Mouse (Mus musculus): ENCODE data around the gene Mtx1.
"Not testable (repeated sequence)": the region's sequence is repeated elsewhere in the genome, so short reads cannot be mapped to it uniquely, and the experiment has no call there.

The Mtx1 gene

DNA sequence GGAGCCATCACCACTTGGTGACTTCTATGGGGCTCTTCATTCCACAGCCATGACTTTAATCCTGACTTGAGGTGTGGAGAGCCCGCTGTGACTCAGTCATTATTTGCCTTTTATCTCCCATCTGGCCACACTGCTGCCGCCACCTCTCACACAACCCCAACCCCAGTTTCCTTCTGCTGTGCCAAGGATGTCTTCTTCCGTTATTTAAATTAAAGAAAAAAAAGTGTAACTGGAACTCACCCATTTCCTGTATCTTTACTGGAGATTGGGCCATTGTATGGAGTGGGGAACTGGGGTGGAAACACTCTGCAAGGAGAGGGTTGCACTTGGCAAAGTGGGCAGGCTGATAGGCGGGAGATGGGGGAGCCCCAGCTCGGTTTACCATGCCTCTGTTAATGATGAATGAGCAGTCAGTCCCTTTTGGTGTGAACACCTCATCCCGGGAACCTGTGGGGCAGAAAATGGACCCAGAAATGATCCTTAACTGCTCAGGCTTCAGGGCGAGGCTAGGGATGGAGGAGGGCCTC is 44.3 kb downstream of the Mtx1 start:
- DNase-seq, result no peak

DNA sequence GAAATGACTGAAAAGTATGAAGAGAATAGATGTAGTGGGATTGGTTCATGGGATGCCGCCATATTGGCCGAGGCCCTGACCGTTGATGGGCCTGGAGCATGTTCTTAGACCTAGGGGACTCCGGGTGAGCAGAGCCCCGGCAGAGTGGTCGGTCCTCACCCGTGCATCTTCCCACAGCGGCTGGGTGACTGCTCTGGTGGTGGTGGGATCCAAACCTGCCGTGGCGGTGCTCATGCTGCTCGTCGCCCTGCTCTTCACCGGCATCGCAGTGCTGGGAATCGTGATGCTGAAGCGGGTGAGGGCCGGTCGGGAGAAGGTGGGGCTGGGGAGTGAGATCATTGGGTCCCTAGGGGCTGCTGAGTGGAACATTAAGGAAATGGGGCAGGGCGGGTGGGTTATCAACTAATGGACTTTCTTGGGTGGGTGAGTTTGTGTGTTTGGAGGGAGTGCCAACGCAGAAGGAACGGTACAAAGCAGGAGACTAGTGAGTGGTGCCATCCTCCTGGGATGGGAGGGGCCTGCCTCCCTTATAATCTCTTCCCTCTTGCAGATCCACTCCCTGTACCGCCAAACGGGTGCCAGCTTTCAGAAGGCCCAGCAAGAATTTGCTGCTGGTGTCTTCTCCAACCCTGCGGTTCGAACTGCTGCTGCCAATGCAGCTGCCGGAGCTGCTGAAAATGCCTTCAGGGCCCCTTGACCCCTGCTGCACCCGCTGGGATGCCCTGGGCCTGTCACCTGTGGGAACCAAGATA is 45.0 kb downstream of the Mtx1 start:
- no peak for DNase-seq

GRCm38 (mm10) chr3:89179056-89179455 is 47.8 kb downstream of the Mtx1 start:
- no peak for DNase-seq

- no peak for DNase-seq
Measured at GRCm38 (mm10) chr3:89178107-89178385, 48.8 kb downstream of the Mtx1 start.

GRCm38 (mm10) chr3:89177242-89178106 is 49.4 kb downstream of the Mtx1 start, which contains the start of gene Scamp3:
Gene Scamp3, plus strand, starts transcription at chr3:89177473.
- peak; percentile 89 to 96 for DNase-seq

DNA sequence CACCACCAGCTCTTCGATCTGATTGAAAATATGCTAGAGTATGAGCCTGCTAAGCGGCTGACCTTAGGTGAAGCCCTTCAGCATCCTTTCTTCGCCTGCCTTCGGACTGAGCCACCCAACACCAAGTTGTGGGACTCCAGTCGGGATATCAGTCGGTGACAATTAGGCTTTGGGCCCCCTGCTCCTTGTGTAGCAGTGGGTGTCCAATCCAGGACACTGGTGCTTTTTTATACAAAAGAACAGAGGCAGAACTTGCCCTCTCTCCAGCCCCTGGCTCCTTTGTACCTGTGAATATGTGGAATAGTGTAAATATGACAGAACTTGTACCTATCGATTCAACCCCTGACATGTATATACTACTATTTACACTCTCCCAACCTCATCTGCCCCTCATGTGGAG is 50.5 kb downstream of the Mtx1 start:
- no peak for DNase-seq

DNA sequence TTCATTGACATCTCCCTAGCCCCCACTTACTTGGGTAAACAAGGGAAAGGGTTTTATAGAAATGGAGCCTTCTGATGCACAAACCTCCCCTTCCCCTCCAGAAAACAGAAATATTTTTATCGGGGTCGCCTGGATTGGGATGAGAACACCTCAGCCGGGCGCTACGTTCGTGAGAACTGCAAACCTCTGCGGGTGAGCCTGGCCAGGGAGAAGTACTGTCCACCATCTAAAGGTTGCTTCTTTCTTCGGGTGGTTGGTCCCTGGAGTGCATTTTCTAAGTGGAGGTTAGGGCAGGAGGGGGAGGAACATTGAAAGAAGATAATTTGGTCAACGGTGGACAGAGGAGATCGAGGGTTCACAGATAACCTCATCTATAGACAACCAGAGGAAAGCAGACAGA is 51.3 kb downstream of the Mtx1 start:
- no peak for DNase-seq

DNA sequence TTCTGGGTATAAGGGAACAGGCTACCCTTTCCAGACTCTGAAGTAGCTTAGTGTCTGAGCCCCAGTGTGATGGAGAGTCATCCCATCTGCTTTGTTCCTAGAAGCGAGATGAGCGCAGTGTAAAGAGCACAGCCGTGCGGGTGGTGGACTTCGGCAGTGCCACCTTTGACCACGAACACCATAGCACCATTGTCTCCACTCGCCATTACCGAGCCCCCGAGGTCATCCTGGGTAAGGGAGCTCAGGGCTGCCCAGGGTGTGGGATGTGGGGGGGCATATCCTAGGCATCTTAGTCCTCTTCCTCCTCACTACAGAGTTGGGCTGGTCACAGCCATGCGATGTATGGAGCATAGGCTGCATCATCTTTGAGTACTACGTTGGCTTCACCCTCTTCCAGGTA is 52.0 kb downstream of the Mtx1 start:
- no peak for DNase-seq

DNA sequence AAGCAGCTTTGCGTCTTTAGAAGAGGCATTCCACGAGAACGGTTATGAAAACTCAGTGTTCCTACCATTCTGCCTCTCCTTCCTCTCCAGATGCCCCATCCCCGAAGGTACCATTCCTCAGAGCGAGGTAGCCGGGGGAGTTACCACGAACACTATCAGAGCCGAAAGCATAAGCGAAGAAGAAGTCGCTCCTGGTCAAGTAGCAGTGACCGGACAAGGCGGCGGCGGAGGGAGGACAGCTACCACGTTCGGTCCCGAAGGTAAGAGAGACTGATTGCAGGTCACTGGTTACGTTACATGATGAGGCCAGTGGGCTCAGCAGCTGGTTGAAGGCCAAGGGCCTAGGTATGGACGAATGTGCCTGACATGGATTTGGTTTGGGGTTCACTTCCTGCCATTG is 59.9 kb downstream of the Mtx1 start:
- no peak for DNase-seq

DNA sequence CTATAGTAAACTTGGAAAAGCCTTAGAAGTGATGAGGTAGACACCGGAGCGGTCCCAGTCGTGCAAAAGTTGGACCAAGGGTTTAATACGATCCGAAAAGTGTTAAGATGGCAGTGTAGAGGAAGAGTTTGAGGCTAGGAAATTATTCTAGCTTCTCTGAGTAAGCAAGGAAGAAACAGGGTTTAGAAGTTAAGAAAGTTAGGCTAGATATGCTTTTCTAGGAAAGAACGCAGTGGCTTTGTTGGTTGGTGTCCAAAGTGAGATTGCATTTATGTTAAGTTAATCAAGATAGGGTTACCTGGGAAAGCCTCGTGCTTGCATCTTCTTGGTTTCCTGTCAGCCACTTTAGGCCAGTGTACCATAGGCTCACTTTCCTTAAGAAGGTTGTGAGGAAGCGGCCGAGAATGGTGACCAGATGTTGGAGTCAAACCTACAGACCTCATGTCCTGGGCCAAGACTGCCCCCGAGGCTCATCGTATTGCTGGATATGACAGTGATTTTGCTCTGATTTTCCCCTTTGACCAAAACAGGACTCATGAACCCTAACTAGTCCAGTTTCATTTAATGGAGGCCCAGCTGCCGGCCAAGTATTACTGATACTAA is 61.5 kb downstream of the Mtx1 start:
- no peak for DNase-seq

- DNase-seq, result peak; percentile 96 to 98
Measured at GRCm38 (mm10) chr3:89164506-89165267, 62.2 kb downstream of the Mtx1 start, which contains the start of gene Clk2. Gene Clk2, plus strand, starts transcription at chr3:89164795.

DNA sequence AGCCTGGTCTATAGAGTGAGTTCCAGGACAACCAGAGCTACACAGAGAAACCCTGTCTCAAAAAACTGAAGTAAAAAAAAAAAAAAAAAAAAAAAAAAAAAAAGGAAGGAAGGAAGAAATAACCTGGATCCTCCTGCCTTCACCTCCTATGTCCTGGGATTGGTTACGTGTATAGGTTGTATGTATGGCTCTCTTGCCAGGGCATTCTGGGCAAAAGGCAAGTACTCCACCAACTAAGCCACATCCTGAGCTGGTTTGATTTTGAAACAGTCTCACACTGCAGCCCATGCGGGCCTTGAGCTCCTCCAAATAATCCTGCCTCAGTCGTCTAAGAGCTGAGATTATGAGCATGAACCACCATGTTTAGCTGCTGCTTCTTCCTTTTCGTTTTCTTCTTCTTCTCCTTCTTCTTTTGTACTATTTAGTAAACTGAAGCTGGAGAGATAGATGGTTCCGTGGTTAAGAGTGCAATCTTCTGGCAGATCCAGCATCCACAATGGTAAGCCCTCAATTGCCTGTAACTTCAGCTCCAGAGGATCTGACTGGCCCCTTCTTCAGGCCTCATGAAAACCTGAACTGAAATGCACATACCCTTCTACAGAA is 63.1 kb downstream of the Mtx1 start:
- DNase-seq, result no peak

DNA sequence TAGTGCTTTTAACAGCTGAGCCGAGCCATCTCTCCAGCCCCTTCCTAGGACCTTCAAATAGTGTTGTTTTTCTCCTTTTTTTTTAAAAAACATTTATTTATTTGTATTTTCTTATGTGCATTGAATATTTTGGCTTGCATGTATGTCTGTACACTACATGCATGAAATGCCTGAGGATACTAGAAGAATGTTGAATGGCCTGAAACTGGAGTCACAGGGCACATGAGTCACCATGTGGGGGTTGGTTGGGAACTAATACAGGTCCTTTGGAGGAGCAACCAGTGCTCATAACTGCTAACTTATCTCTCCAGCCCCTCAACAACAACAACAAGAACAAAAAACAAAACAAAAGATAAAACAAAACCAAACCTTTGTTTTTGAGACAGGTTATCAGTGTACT is 63.8 kb downstream of the Mtx1 start:
- no peak for DNase-seq

GRCm38 (mm10) chr3:89161786-89162185 is 65.1 kb downstream of the Mtx1 start:
- no peak for DNase-seq

DNA sequence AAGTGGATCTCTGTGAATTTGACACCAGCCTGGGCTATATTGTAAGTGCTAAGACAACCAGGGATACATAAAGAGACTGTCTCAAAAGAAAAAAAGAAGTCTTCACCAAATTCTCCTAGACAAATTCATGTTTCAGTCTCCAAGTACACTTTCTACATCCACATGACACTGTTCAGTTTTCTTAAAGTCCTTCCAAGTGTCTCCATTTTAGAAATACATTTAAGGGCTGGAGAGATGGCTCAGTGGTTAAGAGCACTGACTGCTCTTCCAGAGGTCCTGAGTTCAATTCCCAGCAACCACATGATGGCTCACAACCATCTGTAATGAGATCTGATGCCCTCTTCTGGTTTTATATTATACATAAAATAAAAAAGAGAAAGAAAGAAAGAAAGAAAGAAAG is 65.7 kb downstream of the Mtx1 start:
- DNase-seq, result not testable (repeated sequence)

- DNase-seq, result peak; percentile 51 to 84
Measured at GRCm38 (mm10) chr3:89159616-89160344, 67.1 kb downstream of the Mtx1 start, which contains the start of gene Hcn3. Gene Hcn3, minus strand, starts transcription at chr3:89160196.

DNA sequence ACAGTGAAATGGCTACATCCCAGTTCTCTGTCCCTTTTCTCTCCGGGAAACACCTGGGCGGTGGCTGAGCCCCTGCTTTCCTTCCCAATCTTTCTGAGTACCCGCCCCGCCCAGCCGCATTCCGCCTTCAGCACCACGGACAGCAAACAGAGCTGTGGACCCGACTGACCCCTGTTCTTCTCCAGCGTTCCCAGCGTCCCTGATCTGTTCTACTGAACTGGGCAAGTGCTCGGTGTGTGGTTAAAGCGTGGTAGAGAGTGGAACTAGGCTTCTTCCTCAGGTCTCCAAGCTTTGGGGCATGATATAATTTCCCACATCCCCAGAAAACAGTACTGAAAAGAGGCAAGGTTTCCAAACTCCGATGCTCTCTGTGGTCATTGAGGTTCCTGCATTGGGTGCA is 67.7 kb downstream of the Mtx1 start:
- peak; percentile 68 to 88 for DNase-seq

Data from kidney, postnatal 36 days (tissue).